Mouse (Mus musculus) common myeloid progenitor, adult 5-6 weeks (primary cell): ENCODE measurements around the gene Tusc2. TPM values are rescaled to one million over a fixed set of nuclear protein-coding genes. Genes with fewer than 3 reads are reported as not detected.
"Not testable (repeated sequence)": the region's sequence is repeated elsewhere in the genome, so short reads cannot be mapped to it uniquely, and the experiment has no call there.

Experiments
- ATAC-seq: replicated peaks from 2 replicates; pipeline ENCODE4 v1.8.0; 2016; ENCODE audit warnings: low read depth, mild to moderate bottlenecking, moderate TSS enrichment, inconsistent platforms; ENCODE audit not compliant: poor library complexity, severe bottlenecking
- total RNA-seq: library from RNA; stranded (forward); fragments of 200-1000, 187-1606 nt; gene quantifications from 2 replicates; pipeline ENCODE4 v1.2.3, GENCODE M21; 2017

The Tusc2 gene
- total RNA-seq, 1 experiment from 2014 or later, result 11.8 TPM

DNA sequence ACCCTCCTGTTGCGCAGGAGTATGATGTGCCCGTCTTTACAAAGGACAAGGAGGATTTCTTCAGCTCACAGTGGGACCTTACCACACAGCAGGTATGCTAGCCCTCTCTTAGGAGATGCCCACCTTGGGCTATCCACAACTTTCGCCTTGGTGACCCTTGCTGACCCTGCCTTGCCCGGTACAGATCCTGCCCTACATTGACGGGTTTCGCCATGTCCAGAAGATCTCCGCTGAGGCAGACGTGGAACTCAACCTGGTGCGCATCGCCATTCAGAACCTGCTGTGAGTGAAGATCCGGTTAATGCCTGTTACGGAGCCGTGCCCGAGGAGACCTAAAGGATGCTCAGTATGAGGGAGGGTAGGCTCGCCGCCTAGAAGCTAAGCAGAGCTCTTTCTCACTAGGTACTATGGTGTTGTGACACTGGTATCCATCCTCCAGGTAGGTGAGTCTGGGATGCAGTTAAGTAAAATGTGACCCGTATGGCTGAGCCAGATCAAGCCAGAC, 18.8 kb upstream of the Tusc2 start:
- no peak for ATAC-seq

DNA sequence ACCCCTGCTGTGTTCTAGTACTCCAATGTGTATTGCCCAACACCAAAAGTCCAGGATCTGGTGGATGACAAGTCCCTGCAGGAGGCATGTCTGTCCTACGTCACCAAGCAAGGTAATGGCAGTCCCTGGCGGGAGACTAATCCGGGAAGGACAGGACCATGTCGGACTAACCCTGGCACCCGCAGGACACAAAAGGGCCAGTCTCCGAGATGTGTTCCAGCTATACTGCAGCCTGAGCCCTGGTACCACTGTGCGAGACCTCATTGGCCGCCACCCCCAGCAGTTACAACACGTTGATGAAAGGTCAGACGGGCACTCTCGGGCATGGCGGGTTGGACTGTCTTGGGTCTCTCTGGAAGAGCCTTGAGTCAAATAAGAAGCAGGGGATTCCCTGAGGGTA, 18.3 kb upstream of the Tusc2 start:
- ATAC-seq, result no peak

DNA sequence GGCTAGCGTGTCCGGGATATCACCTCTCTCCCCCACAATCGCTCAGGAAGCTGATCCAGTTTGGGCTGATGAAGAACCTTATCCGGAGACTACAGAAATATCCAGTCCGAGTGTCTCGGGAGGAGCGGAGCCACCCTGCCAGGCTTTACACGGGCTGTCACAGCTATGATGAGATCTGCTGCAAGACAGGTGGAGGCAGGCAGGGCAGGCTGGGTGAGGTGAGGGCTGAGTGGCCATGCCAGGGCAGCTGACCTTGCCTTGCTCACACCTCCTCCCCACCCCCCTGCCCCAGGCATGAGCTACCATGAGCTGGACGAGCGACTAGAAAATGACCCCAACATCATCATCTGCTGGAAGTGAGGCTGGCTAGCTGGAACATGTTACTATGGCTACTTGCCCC, 17.9 kb upstream of the Tusc2 start:
- ATAC-seq, result no peak

DNA sequence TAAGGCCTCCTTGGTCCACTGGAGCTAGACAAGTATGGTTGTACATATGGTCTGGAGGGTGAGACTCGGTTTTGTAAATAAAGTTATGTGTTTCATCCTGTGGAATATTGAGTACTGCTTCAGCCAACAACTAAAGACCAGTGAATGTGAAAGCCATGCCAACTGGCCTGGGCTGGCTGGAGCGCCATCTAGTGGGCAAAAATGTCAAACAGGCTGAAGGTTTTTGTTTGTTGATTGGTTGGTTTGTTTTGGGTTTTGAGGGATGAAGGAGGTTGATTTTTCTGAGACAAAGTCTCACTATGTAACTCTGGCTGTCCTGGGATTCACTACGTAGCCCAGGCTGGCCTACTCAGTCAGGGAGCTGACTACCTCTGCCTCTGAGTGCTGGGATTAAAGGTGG, 17.5 kb upstream of the Tusc2 start:
- no peak for ATAC-seq

DNA sequence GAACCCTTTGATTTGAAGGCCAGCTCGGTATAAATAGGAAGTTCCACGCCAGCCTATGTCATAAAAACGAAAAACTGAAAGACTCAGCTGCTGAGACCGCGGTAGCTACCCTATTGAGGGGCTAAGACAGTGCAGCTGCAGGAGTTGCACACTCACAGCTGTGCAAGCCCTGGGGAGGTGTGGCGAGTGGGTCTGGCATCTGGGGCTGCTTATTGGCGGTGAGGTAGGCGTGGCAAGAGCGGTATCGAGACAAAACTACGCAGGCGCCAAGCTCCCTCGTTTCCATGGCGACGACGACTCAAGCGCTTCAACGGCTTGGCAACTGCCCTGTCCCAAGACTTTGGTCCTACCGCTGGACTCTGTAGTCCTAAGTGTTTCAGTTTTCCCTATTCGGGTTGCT, 16.0 kb upstream of the Tusc2 start, which contains the start of gene Zmynd10:
Zmynd10 (plus strand) TSS at position 273 of the 400 bp plus-strand sequence.
- ATAC-seq, result peak; percentile 66

DNA sequence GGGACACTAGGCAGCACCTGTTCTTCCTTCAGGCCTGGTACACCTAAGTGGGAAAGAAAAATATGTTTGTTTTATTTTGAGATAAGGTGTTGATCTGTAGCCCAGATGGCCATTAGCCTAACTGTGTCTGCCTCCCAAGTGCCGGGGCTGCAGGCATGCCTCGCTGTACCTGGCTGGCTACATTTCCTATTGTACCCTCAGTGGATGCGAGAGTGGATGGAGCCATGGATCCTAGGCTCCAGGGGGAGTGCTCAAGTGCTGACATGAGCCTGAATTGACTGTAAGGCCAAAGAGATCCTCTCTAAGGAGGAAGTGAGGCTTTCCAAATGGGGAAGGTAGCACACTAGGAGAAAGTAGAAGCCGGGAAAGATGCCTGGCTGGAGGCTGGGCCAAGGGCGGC, 15.1 kb upstream of the Tusc2 start:
- ATAC-seq, result no peak

DNA sequence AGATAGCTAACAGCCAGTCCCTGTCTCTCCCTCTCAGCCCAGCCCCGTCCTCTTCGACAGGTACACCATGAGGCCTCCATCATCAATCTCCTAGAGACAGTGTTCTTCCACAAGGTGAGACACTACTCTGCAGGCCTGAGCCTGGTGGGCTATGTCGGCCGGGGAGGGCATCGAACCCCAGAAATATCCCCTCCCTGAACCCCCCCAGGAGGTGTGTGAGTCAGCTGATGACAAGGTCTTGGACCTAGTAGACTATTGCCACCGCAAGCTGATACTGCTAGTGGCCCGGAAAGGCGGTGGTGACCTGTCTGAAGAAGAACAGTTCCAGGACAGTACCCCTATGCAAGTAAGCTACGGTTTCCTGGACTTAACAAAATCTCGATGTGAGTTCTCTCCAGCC, 14.2 kb upstream of the Tusc2 start:
- ATAC-seq, result no peak

DNA sequence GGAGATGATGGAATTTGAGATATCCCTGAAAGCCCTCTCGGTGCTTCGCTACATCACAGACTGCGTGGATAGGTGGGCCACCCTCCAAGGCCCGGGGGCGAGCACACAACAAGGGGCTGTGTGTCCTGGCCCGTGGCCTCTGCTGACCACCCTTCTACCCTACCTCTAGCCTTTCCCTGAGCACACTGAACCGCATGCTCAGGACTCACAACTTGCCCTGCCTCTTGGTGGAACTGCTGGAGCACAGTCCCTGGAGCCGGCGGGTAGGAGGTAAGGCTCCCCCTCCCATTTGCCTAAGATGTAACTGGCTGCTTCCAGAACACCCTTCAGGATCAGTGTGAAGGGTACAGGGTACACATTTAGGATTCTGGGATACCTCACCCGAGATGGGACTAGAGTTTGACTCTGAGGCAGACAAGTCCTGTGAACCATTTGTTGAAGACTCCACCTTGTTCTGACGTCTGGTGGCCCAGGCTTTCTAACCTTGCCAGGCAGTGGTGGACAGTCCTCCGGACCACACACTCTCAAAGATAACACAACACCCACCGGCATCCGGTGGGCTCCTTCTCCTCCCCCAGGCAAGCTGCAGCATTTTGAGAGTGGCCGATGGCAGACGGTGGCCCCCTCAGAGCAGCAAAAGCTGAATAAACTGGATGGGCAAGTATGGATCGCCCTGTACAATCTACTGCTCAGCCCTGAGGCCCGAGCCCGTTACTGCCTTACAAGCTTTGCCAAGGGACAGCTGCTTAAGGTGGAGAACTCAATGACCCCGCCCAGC, 13.6 kb upstream of the Tusc2 start:
- no peak for ATAC-seq

DNA sequence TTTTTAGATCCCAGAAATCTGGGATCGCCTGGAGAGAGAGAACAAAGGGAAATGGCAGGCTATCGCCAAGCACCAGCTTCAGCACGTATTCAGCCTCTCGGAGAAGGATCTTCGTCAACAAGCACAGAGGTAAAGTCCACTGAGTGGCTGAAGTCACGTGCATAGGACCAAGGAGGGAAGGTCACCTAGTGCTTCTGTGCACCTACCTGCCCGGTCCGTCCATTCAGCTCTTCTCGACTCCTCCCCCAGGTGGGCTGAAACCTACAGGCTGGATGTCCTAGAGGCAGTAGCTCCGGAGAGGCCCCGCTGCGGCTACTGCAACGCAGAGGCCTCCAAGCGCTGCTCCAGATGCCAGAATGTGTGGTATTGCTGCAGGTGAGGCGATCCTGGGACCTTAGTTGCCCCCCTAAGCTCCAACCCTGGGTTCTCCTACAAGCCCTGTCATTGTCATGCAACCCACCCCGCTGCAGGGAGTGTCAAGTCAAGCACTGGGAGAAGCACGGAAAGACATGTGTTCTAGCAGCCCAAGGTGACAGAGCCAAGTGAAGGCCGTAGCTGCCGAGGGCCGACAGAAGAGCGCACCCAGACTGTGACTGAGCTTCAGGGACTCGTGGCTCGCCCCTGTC, 12.5 kb upstream of the Tusc2 start:
- no peak for ATAC-seq

DNA sequence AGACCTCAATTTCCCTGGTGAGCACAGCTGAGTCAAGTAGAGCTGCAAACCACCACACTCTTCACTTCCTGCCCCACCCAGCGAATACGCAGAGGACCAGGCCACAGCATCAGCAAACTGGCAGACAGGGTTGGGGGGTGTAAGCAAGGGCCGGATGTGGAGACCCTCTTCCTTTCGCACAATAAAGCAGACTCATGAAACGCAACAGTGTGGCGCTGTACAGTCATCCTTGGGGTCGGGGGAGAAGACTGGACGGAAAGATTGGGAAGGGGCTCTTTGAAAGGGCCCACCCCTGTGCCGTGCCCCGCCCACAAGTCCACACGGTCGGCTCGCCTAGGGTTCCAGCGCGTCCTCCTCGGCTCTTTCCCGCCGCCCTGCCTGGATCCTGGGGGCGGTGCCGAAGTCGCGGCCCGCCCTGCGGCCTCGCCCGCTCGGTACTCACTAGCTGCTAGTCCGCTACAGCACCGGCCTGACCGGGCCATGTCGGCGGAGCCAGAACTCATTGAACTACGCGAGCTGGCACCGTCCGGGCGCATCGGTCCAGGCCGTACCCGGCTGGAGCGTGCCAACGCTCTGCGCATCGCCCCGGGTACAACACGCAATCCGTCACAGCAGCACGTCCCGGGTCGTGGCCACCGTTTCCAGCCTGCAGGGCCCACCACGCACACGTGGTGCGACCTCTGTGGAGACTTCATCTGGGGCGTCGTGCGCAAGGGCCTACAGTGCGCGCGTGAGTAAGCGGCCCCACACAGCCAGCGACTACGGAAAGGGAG, 11.8 kb upstream of the Tusc2 start, which contains the start of gene Rassf1:
Rassf1 (plus strand) TSS at position 439 of the 773 bp plus-strand sequence.
- ATAC-seq, result peak; percentile 27

DNA sequence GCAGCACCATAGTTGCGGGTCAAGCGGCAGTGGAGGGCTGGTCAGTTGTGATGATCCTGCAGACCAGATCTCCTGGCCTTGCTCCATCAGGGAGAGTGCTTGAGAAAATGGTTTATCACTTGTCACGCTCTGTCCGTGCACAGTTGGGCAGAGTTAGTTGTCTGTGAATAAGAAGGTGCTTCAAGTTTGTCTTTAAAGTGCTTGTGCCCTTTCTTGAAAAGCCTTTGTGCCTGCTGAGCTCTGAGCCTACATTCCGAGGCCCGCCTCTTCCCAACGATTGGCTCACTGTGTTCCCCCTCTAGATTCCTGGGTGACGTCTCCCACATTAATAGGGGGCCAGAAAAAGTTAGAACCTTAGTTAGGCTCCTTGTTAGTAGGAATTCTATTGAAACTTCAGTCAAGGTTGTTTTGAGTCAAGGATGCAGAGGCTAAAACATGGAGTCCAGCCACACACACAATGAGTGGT, 11.1 kb upstream of the Tusc2 start:
- no peak for ATAC-seq

DNA sequence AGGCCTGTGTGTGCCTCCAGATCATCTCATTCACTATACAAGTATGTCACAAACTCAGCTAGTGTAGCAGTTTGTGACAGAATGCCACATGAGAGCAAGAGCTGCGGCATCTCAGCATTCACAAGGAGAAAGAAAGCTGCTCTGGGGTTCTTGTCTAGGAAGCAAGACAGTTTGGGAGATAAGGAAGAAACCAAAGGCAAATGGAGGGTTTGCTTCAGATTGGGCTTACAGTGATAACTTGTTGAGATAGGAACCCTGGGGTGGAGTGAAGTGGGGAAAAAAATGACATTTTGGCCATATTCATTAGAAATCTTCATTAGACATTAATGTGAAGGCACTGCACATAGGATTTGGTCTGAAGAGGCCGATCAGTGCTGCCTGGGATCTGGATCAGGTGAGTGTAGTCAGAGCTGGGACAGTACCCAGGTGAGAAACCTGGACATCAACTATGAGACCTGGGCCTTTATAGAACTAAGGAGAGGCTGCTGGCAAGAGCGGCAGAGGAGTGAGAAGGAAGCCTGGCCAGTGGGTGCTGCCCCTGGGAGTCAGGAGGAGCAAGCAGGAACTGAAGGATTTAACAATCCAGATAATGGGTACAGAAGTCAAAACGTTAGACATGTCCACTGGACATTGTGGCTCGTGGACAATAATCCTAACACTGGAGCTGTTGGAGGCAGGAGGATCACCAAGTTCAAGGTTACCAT, 10.2 kb upstream of the Tusc2 start:
- no peak for ATAC-seq

DNA sequence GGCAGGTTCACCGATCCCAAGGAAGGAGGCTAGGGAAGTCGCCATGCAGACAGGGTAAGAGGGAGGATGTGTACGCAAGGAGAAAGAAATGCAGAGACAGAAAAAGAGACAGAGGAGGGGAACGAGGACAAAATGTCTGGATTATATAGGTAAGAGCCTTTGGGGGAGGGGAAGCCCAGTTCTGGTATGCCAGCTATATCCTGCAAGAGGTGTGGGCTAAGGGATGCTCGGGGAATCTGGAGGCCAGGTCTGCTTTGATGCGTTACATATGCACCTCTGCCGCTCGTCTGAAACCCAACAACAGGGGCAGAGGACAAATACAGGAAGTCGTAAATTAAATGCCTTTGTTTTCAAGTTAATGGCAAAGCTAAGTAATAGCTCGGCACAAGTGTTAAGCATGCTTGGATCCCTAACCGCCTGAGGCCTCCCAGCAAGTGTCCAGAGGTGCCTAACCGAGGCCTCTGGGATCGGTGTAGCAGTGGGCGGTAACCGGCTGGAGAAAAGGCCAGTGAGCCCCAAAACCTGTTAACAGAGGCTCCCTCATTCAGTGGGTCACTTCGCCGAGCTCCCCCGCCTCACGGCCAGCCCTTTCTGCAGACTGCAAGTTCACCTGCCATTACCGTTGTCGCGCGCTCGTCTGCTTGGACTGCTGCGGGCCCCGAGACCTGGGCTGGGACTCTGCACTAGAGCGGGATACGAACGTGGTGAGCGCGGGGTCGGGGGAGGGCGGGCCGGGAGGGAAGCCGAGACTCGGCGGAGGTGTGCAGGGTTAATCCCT, 9.3 kb upstream of the Tusc2 start:
- ATAC-seq, result no peak

DNA sequence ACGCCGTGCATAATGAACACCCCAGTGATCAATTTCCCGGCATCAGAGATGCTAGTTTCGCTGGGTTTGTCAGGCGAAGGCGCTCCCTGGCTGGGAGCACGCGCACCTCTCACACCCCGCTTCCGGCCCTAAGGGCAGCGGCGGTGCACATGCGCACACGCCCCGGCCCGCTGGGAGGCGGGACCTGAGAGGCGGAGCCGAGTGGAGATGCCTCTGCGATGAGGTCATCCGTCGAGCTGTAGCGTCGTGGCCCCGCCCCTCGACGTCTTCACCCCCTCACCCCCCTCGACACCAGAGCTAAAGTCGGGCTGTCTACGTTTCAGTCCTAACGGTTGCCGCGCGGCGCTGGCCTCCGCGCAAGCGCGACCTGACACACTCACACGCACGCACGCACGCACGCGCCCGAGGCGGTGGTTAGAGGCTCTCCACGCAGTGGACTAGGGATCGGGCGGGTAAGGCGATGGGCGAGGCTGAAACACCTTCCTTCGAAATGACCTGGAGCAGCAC, 8.7 kb upstream of the Tusc2 start:
- peak; percentile 82 for ATAC-seq

DNA sequence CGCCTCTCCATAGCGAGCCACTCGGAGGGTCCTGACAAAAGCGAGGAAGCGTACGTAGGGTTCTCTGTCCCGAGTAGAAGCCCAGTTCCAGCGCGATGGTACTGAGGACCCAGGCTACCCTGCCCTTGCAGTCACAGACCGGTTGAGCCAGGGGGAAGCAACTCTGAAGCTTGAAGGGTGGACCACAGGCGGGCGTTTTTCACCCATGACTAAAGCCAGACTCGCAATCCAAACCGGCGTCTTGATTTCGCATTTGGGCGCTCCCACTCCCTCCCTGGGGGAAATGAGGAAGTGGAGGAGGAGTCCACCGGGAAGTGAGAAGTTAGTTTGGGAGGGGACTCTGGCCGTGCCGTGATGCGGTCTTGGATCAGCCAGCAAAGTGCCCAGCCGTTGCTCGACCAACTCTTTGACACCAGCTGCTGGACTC, 8.0 kb upstream of the Tusc2 start:
- ATAC-seq, result peak; percentile 15; the same call in 1 of the 2 replicates

DNA sequence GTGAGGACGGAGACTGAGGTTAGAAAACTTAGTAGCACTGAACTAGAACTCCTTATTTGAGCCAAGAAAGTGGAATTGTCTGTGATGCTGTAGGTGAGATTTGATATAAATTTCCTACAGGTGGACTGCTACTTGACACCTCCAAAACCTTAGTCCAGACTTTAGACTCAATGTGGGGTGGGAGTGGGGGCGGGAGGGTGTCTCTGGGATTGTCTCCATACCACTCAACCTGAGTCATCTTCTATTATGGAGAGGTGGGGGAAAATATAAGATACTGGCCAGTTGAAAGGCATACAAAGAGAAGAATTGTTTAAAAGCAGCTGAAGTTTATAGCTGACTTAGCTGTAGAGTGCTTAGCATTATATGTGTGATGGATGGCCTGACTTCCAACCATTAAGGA, 7.4 kb upstream of the Tusc2 start:
- ATAC-seq, result no peak

DNA sequence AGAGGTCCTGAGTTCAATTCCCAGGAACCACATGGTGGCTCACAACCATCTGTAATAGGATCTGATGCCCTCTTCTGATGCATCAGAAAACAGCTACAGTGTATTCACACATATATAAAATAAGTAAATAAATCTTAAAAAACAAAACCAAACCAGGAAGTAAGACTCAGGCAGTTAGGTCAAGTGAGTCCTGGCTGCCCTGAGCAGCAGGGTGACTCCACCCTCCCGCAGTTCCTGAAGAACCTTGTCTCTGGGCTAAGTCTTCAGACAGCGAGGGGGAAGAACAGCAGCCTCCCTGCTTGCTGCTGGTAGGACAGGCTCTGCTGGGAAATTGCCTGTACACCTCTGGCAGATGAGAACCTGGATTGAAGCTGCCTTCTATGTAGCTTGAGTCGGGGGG, 6.7 kb upstream of the Tusc2 start:
- ATAC-seq, result no peak

DNA sequence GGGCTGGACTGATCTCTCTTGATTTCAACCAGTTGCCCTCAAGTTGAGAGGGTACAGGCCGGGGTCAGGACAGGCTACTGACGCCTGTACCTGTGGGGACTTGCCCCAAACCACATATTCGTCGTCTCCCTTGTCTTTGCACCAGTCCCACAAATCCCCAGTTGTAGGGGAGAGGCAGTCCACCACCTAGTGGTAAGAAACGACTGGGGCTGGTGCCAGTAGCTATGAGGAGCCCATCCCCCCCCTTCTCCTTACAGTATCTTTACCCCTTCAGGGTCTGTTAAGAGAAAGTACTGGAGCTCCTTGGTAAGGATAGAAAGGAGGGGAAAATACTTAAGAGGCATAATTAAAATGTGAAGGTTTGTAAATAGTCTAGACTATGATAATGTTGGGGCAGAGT, 2.5 kb downstream of the Tusc2 start:
- ATAC-seq, result not testable (repeated sequence)
